Mouse (Mus musculus): ENCODE measurements around the gene Cfl1. TPM values are rescaled to one million over a fixed set of nuclear protein-coding genes. Genes with fewer than 3 reads are reported as not detected.
"Not testable (repeated sequence)": the region's sequence is repeated elsewhere in the genome, so short reads cannot be mapped to it uniquely, and the experiment has no call there.

The Cfl1 gene
- polyA plus RNA-seq, 1 experiment from 2014 or later = 3,187 TPM

DNA sequence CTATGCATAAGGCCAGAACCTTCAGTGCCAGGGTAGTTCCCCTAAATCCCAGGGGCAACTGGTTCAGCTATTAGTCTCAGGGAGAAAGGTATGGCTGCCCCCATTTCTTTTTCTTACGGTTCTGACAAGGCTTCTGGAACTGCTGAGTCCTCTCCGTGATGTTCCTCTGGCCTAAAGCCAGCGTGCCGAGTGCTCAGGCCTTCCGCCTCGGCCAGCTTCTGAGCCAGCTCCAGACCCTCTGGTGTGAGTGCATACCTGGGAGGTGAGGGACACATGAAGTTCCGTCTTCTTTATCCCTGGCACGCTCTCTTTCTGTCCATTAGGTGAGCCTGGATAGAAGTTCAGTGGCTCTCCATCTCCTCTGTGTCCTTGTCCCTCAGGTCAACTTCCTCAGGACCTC lies 4.9 kb upstream of the Cfl1 start:
- Histone ChIP-seq H3K27ac (replicated peaks) (no peak overlapping the region), H3K36me3 (peaks cover 55% of the 10 kb centered on the region), H3K9ac (replicated peaks) (no peak overlapping the region), H3K4me1 (peaks cover 13% of the 10 kb centered on the region), H3K27me3 (no peaks in the 10 kb centered on the region), H3K9me3 (no peaks in the 10 kb centered on the region), H3K4me2 (replicated peaks) (no peak overlapping the region), H3K4me3 (no peak overlapping the region)
- no peak for ATAC-seq (ENCODE audit: low FRiP score, low read depth)
- WGBS = 94% methylated on average over 8 of the region's 8 CpGs

DNA sequence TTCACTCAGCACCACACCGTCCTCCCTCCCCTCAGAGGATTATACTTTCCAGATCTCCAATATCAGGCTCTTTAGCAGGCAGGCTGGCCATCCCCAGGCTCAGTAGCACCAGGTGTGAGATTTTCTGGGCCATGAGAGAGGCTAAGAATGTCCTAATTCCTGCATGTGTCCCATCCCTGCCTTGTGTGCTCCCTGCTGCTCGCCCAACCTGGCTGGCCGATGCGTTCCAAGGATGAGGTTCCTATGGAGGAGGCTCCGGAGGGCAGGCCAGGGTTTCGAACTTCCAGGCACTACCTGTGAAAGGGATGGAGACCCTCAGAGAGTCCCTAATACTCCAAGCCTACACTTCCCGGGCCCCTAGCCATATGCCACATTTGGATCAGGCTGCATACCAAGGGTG lies 4.4 kb upstream of the Cfl1 start:
- Histone ChIP-seq H3K27me3 (no peaks in the 10 kb centered on the region), H3K9ac (replicated peaks) (no peak overlapping the region), H3K4me2 (replicated peaks) (no peak overlapping the region), H3K36me3 (peaks cover 50% of the 10 kb centered on the region), H3K4me1 (peaks cover 13% of the 10 kb centered on the region), H3K27ac (replicated peaks) (no peak overlapping the region), H3K9me3 (no peaks in the 10 kb centered on the region), H3K4me3 (no peak overlapping the region)
- ATAC-seq (ENCODE audit: low FRiP score, low read depth) = no peak
- WGBS = 87% methylated on average over 7 of the region's 7 CpGs

DNA sequence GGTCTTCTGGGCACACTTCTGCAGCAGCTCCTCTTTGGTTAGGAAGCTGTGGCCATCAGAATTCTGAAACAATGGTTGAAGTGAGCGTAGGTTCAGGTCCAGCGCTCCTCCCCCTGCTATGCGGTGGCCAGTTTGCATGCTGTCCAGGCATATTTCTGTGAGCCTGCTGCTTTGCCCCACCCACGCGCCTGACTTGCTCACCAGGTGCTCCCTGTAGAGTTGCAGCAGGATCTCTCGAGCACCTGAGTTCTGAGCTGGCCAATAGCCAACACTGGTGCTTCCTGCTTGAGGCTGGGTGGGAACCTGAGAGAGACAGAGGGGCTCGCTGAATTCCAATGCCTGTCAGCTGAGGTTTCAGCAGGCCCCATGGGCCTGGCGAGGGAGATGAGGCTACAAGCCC lies 4.0 kb upstream of the Cfl1 start:
- H3K9ac ChIP-seq (replicated peaks) = no peak overlapping the region
- no peak overlapping the region for H3K4me2 ChIP-seq (replicated peaks)
- peaks cover 50% of the 10 kb centered on the region for H3K36me3 ChIP-seq
- H3K4me1 ChIP-seq = peaks cover 13% of the 10 kb centered on the region
- WGBS = 93% methylated on average over 8 of the region's 8 CpGs
- ATAC-seq (ENCODE audit: low FRiP score, low read depth) = no peak
- H3K27me3 ChIP-seq = no peaks in the 10 kb centered on the region
- H3K9me3 ChIP-seq = no peaks in the 10 kb centered on the region
- no peak overlapping the region for H3K4me3 ChIP-seq
- H3K27ac ChIP-seq (replicated peaks) = no peak overlapping the region

DNA sequence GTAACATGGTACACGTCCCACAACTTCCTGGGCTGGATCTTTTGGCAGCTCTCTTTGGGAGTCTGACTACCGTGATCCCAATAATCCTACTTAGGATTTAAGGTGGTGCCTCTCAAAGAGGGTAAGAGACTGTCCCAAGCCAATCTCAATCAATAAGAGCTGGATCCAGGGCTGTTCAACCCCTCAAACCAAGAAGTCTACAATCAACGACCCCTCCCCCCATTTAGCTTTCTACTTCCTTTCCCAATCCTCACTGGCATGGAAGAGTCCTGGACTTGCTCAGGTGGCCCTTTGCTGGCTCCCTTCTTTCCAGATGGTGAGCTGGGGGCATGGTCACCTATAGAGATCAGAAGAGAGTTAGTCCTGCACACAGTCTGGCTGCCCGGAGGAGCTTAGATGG lies 3.5 kb upstream of the Cfl1 start:
- WGBS = 83% methylated on average over 4 of the region's 4 CpGs
- H3K27ac ChIP-seq (replicated peaks) = no peak overlapping the region
- H3K4me2 ChIP-seq (replicated peaks) = peak overlapping the region; percentile 67; the same call in 1 of the 2 replicates
- H3K27me3 ChIP-seq = no peaks in the 10 kb centered on the region
- H3K4me3 ChIP-seq = 0 out of 2 replicates have a peak overlapping the region, but pooled peaks have one; percentile 53
- no peak for ATAC-seq (ENCODE audit: low FRiP score, low read depth)
- H3K4me1 ChIP-seq = peaks cover 15% of the 10 kb centered on the region
- H3K9ac ChIP-seq (replicated peaks) = peak overlapping the region; percentile 62; the same call in 1 of the 2 replicates
- H3K36me3 ChIP-seq = peaks cover 45% of the 10 kb centered on the region
- H3K9me3 ChIP-seq = no peaks in the 10 kb centered on the region

DNA sequence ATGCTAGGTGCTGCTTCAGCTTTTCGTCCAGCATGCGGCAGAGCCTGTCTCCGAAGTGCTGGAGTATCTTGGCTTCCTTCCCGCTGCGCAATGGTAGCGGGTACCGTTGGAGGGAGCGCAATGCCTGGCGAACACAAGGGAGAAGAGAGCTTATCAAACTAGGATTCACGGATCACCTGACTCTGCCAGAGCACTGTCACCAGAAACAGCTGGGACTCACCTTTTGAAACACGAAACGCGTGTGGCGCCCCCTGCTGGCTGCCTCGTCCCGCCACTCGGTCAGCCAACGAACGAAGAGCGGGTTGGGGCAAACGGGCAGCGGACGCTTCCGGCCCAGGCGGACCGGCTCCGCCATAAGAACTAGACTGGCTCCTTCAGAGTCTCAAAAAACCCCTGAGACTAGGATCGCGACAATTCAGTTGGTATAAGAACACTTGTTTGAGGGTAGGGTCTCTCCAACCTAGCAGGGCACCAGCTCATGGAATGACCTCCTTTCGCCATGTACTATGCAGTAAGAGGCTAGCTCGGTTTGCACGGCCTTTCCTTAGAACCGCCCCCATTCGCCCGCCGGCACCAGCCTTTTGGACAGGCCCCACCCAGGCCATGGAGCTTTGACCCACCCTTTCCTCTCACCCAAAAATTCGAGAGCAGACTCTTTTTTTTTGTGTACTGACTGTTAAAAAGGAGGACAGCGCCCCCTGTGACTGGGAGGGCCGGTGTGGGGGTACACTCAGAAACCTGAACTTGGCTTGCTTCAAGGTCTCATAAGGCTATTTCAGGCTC lies 2.3 kb upstream of the Cfl1 start, which contains the start of gene Mus81:
Mus81 (minus strand) TSS at position 635 of the 783 bp plus-strand sequence.
- Histone ChIP-seq H3K4me2 (replicated peaks) (peak within 1 kb of the TSS; percentile 67), H3K9ac (replicated peaks) (peak within 1 kb of the TSS; percentile 62), H3K4me1 (peaks cover 25% of the 10 kb centered on the region), H3K9me3 (no peaks in the 10 kb centered on the region), H3K4me3 (peak within 1 kb of the TSS; percentile 53), H3K36me3 (peaks cover 44% of the 10 kb centered on the region), H3K27me3 (no peaks in the 10 kb centered on the region), H3K27ac (replicated peaks) (peak within 1 kb of the TSS; percentile 99)
- ATAC-seq (ENCODE audit: low FRiP score, low read depth) = peak; percentile 54
- under 1% methylated on average over 39 of the region's 39 CpGs for WGBS

DNA sequence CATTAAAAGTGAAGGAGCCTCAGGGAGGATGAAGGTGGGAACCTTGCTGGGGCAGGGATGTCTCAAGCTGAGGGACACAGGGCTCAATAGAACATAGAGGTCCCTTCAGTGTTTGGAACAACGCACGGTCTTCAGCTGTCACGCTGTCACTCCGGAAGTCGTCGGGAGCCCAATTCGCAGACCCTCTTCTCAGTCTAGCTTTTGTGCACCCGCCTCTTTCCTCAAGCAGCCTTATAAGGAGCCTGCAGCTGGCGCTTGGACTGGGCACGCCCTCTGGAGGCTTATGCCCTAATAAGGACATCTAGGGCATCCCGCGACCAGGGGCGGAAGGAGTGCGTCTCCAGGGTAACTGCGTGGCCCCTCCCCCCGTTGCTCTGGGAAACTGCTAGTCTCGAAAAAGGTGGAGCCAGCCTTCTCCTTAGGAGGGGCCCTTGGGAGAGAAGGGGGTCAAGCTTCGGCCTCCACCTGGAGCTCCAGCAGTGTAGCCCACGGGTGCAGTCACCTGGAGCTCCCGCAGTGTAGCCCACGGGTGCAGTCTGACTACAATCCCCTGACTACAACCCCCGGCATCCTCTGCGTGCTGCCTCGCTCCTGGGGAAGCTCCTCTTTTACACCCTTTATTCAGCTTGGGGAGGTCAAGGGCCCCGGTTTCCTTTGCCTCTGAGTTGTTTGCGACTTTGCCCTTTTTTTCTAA lies 1.2 kb upstream of the Cfl1 start:
- Histone ChIP-seq H3K9me3 (no peaks in the 10 kb centered on the region), H3K4me1 (peaks cover 31% of the 10 kb centered on the region), H3K36me3 (peaks cover 44% of the 10 kb centered on the region), H3K27ac (replicated peaks) (peak overlapping the region; percentile 99), H3K9ac (replicated peaks) (peak overlapping the region; percentile 62), H3K27me3 (no peaks in the 10 kb centered on the region), H3K4me3 (peak overlapping the region; percentile 53), H3K4me2 (replicated peaks) (peak overlapping the region; percentile 67)
- WGBS = 0% methylated on average over 26 of the region's 26 CpGs
- peak; percentile 80 for ATAC-seq (ENCODE audit: low FRiP score, low read depth)

DNA sequence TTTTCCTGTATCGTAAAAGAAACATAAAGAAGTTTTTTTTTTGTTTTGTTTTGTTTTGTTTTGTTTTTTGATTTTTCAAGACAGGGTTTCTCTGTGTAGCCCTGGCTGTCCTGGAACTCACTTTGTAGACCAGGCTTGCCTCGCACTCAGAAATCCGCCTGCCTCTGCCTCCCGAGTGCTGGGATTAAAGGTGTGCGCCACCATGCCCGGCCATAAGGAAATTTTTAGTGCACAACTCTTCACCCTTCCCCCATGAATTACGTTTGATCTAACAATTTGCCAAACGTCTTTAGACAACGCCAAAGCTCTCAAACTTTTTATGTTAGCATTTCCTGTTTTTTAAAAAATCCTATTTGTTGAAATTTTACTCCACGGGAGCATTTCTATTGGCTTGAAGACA lies 534 bp upstream of the Cfl1 start:
- H3K4me1 ChIP-seq = peaks cover 31% of the 10 kb centered on the region

DNA sequence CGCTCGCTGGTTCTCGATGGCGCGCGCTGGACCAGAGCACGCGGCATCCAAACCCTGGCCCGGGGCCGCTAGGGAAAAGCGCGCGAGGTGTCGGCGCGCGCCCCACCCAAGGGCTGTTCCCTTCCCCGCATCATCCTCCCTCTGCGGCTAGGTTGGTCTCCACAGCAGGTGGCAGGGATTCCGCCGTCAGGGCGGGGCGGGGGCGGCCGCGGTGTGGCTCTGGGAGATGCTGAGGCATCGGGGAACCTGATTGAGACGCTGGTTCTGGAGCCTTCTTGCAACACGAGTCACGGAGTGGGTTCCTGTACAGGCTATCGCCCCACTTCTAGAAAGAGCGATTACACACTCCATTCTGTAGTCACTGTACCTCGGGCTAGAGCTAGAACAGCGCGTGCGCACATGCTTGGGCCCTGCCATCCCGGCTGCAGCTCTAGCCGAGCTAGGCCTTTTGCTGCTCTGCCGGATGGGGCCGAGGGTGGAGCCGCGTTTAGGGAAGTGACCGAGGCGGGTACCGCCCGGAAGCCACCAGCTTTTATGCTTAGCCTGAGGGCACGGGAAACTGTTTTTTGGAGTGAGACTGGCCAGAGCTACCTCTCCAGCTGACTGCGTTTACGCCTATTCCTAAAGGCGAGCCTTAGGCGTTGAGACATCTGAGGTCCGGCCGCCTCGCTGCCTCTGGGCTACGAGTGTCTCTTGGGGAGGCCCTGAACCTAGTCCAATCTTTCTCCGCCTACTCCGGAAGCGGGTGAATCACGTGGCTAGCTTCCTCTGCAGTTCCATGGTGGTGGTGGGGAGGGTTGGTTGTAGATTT lies 848 bp downstream of the Cfl1 start:
- Histone ChIP-seq H3K4me2 (replicated peaks) (peak overlapping the region; percentile 70), H3K4me3 (peak overlapping the region; percentile 90), H3K27me3 (no peaks in the 10 kb centered on the region), H3K36me3 (peaks cover 42% of the 10 kb centered on the region), H3K9ac (replicated peaks) (peak overlapping the region; percentile 98), H3K9me3 (no peaks in the 10 kb centered on the region), H3K4me1 (peaks cover 31% of the 10 kb centered on the region), H3K27ac (replicated peaks) (peak overlapping the region; percentile 99)
- WGBS = under 1% methylated on average over 54 of the region's 59 CpGs
- peak; percentile 24 for ATAC-seq (ENCODE audit: low FRiP score, low read depth)

More for the DNA sequence above, 534 bp upstream of the Cfl1 start:
- 54% methylated on average over 10 of the region's 10 CpGs for WGBS
- peak overlapping the region; percentile 90 for H3K4me3 ChIP-seq
- H3K9me3 ChIP-seq; H3K27me3 ChIP-seq; ATAC-seq (ENCODE audit: low FRiP score, low read depth); H3K9ac ChIP-seq (replicated peaks): not testable (repeated sequence)
- H3K4me2 ChIP-seq (replicated peaks) = peak overlapping the region; percentile 70
- H3K36me3 ChIP-seq = peaks cover 44% of the 10 kb centered on the region
- peak overlapping the region; percentile 99 for H3K27ac ChIP-seq (replicated peaks)

DNA sequence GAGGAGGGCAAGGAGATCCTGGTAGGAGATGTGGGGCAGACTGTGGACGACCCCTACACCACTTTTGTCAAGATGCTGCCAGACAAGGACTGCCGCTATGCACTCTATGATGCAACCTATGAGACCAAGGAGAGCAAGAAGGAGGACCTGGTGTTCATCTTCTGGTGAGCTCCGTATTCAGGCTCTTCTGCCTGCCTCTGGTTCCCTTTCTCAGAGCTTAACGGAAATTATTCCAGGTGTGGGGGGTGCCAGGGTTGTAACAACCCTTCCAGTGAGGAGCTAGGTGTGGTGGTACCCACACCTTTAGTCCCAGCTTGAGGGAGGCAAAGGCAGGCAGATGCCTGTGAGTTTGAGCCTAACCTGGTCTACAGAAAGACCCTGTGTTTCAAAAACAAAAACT lies 2.4 kb downstream of the Cfl1 start:
- Histone ChIP-seq H3K4me1 (peaks cover 22% of the 10 kb centered on the region), H3K4me2 (replicated peaks) (peak overlapping the region; percentile 70), H3K9ac (replicated peaks) (no peak overlapping the region), H3K36me3 (peaks cover 53% of the 10 kb centered on the region), H3K4me3 (0 out of 2 replicates have a peak overlapping the region, but pooled peaks have one; percentile 3), H3K9me3 (no peaks in the 10 kb centered on the region), H3K27ac (replicated peaks) (no peak overlapping the region), H3K27me3 (no peaks in the 10 kb centered on the region)
- ATAC-seq (ENCODE audit: low FRiP score, low read depth) = no peak
- WGBS = 85% methylated on average over 4 of the region's 4 CpGs

DNA sequence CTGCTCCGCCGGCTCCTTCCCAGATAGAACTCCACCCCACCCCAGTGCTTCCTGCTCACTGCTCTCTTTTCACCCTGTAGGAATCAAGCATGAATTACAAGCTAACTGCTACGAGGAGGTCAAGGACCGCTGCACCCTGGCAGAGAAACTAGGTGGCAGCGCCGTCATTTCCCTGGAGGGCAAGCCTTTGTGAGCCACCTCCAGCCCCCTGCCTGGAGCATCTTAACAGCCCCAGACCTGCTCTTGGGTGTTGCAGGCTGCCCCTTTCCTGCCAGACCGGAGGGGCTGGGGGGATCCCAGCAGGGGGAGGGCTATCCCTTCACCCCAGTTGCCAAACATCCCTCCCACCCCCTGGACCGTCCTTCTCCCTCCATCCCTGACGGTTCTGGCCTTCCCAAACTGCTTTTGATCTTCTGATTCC lies 3.1 kb downstream of the Cfl1 start:
- WGBS = 67% methylated on average over 9 of the region's 9 CpGs
- H3K9me3 ChIP-seq; H3K27me3 ChIP-seq; H3K27ac ChIP-seq (replicated peaks); H3K9ac ChIP-seq (replicated peaks); H3K4me2 ChIP-seq (replicated peaks); ATAC-seq (ENCODE audit: low FRiP score, low read depth); H3K4me3 ChIP-seq: not testable (repeated sequence)
- Histone ChIP-seq H3K4me1 (peaks cover 21% of the 10 kb centered on the region), H3K36me3 (peaks cover 58% of the 10 kb centered on the region)

DNA sequence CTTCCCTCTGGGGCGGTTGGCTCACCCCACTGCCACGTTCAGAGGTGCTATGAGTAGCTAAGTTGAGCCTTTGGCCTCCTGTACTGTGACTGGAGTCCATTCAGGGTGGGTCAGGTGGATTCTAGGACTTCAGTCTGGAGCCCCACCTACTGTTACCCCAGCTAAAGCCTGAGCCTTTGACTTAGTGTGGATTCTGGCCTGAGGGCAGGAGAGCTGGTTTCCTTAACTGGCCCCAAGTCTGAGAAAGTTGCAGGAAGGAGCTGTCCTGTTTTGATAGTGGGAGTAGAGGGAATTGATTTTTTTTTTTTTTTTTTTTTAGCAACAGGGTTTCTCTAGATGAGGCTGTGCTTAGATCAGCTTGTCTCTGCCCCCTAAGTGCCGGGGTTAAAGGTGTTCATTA lies 4.1 kb downstream of the Cfl1 start:
- WGBS = 84% methylated on average over 3 of the region's 3 CpGs
- H3K4me2 ChIP-seq (replicated peaks) = no peak overlapping the region

More for the DNA sequence above, 4.1 kb downstream of the Cfl1 start:
- no peak for ATAC-seq (ENCODE audit: low FRiP score, low read depth)
- Histone ChIP-seq H3K27ac (replicated peaks) (no peak overlapping the region), H3K27me3 (no peaks in the 10 kb centered on the region), H3K9ac (replicated peaks) (no peak overlapping the region), H3K9me3 (no peaks in the 10 kb centered on the region), H3K4me3 (no peak overlapping the region), H3K36me3 (peaks cover 58% of the 10 kb centered on the region), H3K4me1 (peaks cover 18% of the 10 kb centered on the region)

Measured in midbrain, embryonic 12.5 days (tissue).